Mouse (Mus musculus) midbrain, embryonic 16.5 days (tissue): ENCODE results near the gene Kcnk6. TPM values are rescaled to one million over a fixed set of nuclear protein-coding genes. Genes with fewer than 3 reads are reported as not detected.

Experiments used
- ATAC-seq: fragments of 200-750 bp; cut with Nextera tagmentation; 2 replicates; pipeline ENCODE4 v1.8.0; 2017; ENCODE audit warnings: moderate TSS enrichment
- H3K27ac ChIP-seq: fragments of 300-500 bp; sonication (generic); 2 replicates; pipeline ENCODE4 v1.5.1; 2014; ENCODE audit warnings: mild to moderate bottlenecking, low read length, mixed read lengths
- H3K27me3 ChIP-seq: fragments of 300-500 bp; sonication (generic); 2 replicates; pipeline ENCODE4 v1.6.1; 2014; ENCODE audit warnings: low read depth, low read length, mixed read lengths; ENCODE audit not compliant: control insufficient read depth, insufficient read depth
- H3K36me3 ChIP-seq: fragments of 300-500 bp; sonication (generic); 2 replicates; pipeline ENCODE4 v1.6.1; 2014; ENCODE audit warnings: mild to moderate bottlenecking, low read length, moderate library complexity, mixed read lengths; ENCODE audit not compliant: control insufficient read depth, insufficient read depth
- H3K4me1 ChIP-seq: fragments of 300-500 bp; sonication (generic); 2 replicates; pipeline ENCODE4 v1.6.1; 2014; ENCODE audit warnings: mild to moderate bottlenecking, low read length, mixed read lengths; ENCODE audit not compliant: control insufficient read depth, insufficient read depth
- H3K4me2 ChIP-seq: fragments of 300-500 bp; sonication (generic); 2 replicates; pipeline ENCODE4 v1.6.1; 2014; ENCODE audit warnings: mild to moderate bottlenecking, low read length, mixed read lengths
- H3K4me3 ChIP-seq: fragments of 300-500 bp; sonication (generic); 2 replicates; pipeline ENCODE4 v1.5.1; 2014; ENCODE audit warnings: low read depth, mild to moderate bottlenecking, low read length, moderate library complexity, mixed read lengths
- H3K9ac ChIP-seq: fragments of 300-500 bp; sonication (generic); 2 replicates; pipeline ENCODE4 v1.6.1; 2014; ENCODE audit warnings: low read depth, low read length, mixed read lengths
- H3K9me3 ChIP-seq: fragments of 300-500 bp; sonication (generic); replicated peaks from 2 replicates; pipeline ENCODE4 v1.6.1; 2014; ENCODE audit warnings: mild to moderate bottlenecking, low read length, mixed read lengths; ENCODE audit not compliant: control insufficient read depth, poor library complexity, severe bottlenecking
- WGBS: fragments of 180-500 bp; shearing (Covaris S2); extraction: QIAGEN DNeasy Blood & Tissue Kit; methylation state at CpG from one replicate; pipeline ENCODE4 v1.1.7; 2014; 5-methylcytosine and 5-hydroxymethylcytosine counted together
- polyA plus RNA-seq: library from polyadenylated mRNA; unstranded; fragments of >200 nt; fragmentation: Nextera tagmentation; extraction: Ambion mirVana; gene quantifications from 2 replicates; pipeline ENCODE4 v1.2.1, GENCODE M21; 2015

Kcnk6 gene
- 1.1 and 1.7 TPM in 2 replicates for polyA plus RNA-seq

- Histone ChIP-seq H3K27ac (no peak within 1 kb of the TSS), H3K9ac (peak within 1 kb of the TSS; percentile 71), H3K4me2 (peak within 1 kb of the TSS; percentile 90), H3K36me3 (no peaks in the 10 kb centered on the region), H3K27me3 (peaks cover 30% of the 10 kb centered on the region), H3K4me1 (peaks cover 7% of the 10 kb centered on the region), H3K9me3 (no peaks in the 10 kb centered on the region), H3K4me3 (peak within 1 kb of the TSS; percentile 47)
- ATAC-seq = peak; percentile 55; the same call in 1 of the 2 replicates
- WGBS = 1% methylated on average over 48 of the region's 62 CpGs
These were observed at the start of gene Kcnk6 for GRCm38 (mm10) chr7:29232247-29233013. Kcnk6 (minus strand) TSS chr7:29232515.

GRCm38 (mm10) chr7:29281201-29282073 is 49.1 kb upstream of the Kcnk6 start, which contains the start of gene Spint2:
Spint2 (minus strand) TSS chr7:29281912.
- Histone ChIP-seq H3K4me3 (peak within 1 kb of the TSS; percentile 70), H3K36me3 (no peaks in the 10 kb centered on the region), H3K9ac (peak within 1 kb of the TSS; percentile 82), H3K4me2 (peak within 1 kb of the TSS; percentile 96), H3K4me1 (peaks cover 11% of the 10 kb centered on the region; the same call in 1 of the 2 replicates), H3K9me3 (no peaks in the 10 kb centered on the region), H3K27me3 (peaks cover 9% of the 10 kb centered on the region), H3K27ac (peak within 1 kb of the TSS; percentile 23; the same call in 1 of the 2 replicates)
- peak; percentile 86 for ATAC-seq
- WGBS = under 1% methylated on average over 71 of the region's 80 CpGs

GRCm38 (mm10) chr7:29280801-29281200 is 48.5 kb upstream of the Kcnk6 start:
- Histone ChIP-seq H3K27me3 (peaks cover 9% of the 10 kb centered on the region), H3K9ac (peak overlapping the region; percentile 82), H3K9me3 (no peaks in the 10 kb centered on the region), H3K4me2 (peak overlapping the region; percentile 96), H3K36me3 (no peaks in the 10 kb centered on the region), H3K27ac (no peak overlapping the region), H3K4me1 (peaks cover 11% of the 10 kb centered on the region; the same call in 1 of the 2 replicates), H3K4me3 (peak overlapping the region; percentile 70)
- WGBS = 16% methylated on average over 13 of the region's 13 CpGs
- 0 out of 2 replicates have a peak, but pooled peaks have one; percentile 7 for ATAC-seq

GRCm38 (mm10) chr7:29279924-29280323 is 47.6 kb upstream of the Kcnk6 start:
- Histone ChIP-seq H3K27me3 (peaks cover 9% of the 10 kb centered on the region), H3K27ac (no peak overlapping the region), H3K4me3 (no peak overlapping the region), H3K9me3 (no peaks in the 10 kb centered on the region), H3K4me1 (peaks cover 11% of the 10 kb centered on the region; the same call in 1 of the 2 replicates), H3K9ac (no peak overlapping the region), H3K4me2 (no peak overlapping the region), H3K36me3 (no peaks in the 10 kb centered on the region)
- no peak for ATAC-seq
- 95% methylated on average over 8 of the region's 8 CpGs for WGBS

GRCm38 (mm10) chr7:29279261-29279660 is 46.9 kb upstream of the Kcnk6 start:
- no peak for ATAC-seq
- Histone ChIP-seq H3K27ac (no peak overlapping the region), H3K4me3 (no peak overlapping the region), H3K4me2 (no peak overlapping the region), H3K36me3 (no peaks in the 10 kb centered on the region), H3K9me3 (no peaks in the 10 kb centered on the region), H3K9ac (no peak overlapping the region), H3K27me3 (peaks cover 9% of the 10 kb centered on the region), H3K4me1 (peaks cover 11% of the 10 kb centered on the region; the same call in 1 of the 2 replicates)

- Histone ChIP-seq H3K4me3 (no peak overlapping the region), H3K4me1 (peaks cover 11% of the 10 kb centered on the region; the same call in 1 of the 2 replicates), H3K27ac (no peak overlapping the region), H3K27me3 (peaks cover 5% of the 10 kb centered on the region), H3K9me3 (no peaks in the 10 kb centered on the region), H3K9ac (no peak overlapping the region), H3K4me2 (no peak overlapping the region), H3K36me3 (no peaks in the 10 kb centered on the region)
- WGBS = 91% methylated on average over 4 of the region's 4 CpGs
- no peak for ATAC-seq
These were observed 45.2 kb upstream of the Kcnk6 start for GRCm38 (mm10) chr7:29277510-29277909.

- Histone ChIP-seq H3K36me3 (no peaks in the 10 kb centered on the region), H3K27me3 (no peaks in the 10 kb centered on the region), H3K9ac (no peak overlapping the region), H3K4me2 (no peak overlapping the region), H3K9me3 (no peaks in the 10 kb centered on the region), H3K4me3 (no peak overlapping the region), H3K4me1 (peaks cover 6% of the 10 kb centered on the region; the same call in 1 of the 2 replicates), H3K27ac (no peak overlapping the region)
- 83% methylated on average over 5 of the region's 5 CpGs for WGBS
- no peak for ATAC-seq
These were observed 44.4 kb upstream of the Kcnk6 start for GRCm38 (mm10) chr7:29276715-29277114.

GRCm38 (mm10) chr7:29271687-29272465 is 39.6 kb upstream of the Kcnk6 start:
- no peak for ATAC-seq

More at GRCm38 (mm10) chr7:29271687-29272465, 39.6 kb upstream of the Kcnk6 start:
- WGBS = 78% methylated on average over 8 of the region's 8 CpGs
- no peaks in the 10 kb centered on the region for H3K27me3 ChIP-seq
- no peak overlapping the region for H3K9ac ChIP-seq
- H3K4me3 ChIP-seq = no peak overlapping the region
- no peaks in the 10 kb centered on the region for H3K4me1 ChIP-seq
- H3K36me3 ChIP-seq = no peaks in the 10 kb centered on the region
- no peak overlapping the region for H3K4me2 ChIP-seq
- no peak overlapping the region for H3K27ac ChIP-seq
- no peaks in the 10 kb centered on the region for H3K9me3 ChIP-seq
